Mouse (Mus musculus): ENCODE results near the gene Ablim1.

GRCm38 (mm10) chr19:57181852-57182528 is 132.7 kb downstream of the Ablim1 start:
- no peak for TF ChIP-seq GATA1 (IDR thresholded peaks at IDR 0.05; ENCODE audit: low read length)
- TF ChIP-seq TAL1 (IDR thresholded peaks at IDR 0.05; ENCODE audit: low read length), result no peak
